Mouse (Mus musculus) adrenal gland, postnatal 25 days (tissue): ENCODE data around the gene Enam. TPM values are rescaled to one million over a fixed set of nuclear protein-coding genes. Genes with fewer than 3 reads are reported as not detected.
"Not testable (repeated sequence)": the region's sequence is repeated elsewhere in the genome, so short reads cannot be mapped to it uniquely, and the experiment has no call there.

Source experiments
- DNase-seq: peaks from one replicate; pipeline ENCODE4 v3.0.0; 2021; ENCODE audit warnings: mixed read lengths
- long read RNA-seq: library from polyadenylated mRNA; stranded (forward); transcript quantifications from one replicate; pipeline ENCODE4 v2.0.0, GENCODE M21; 2021
- total RNA-seq: library from RNA; stranded (reverse); gene quantifications from 2 replicates; pipeline ENCODE4 v1.2.3, GENCODE M21; 2021

Enam gene
- total RNA-seq, result not detected in 2 replicates
- long read RNA-seq, result 0 reads

GRCm38 (mm10) chr5:88487675-88488074, at the start of gene Enam:
TSS of gene Enam (plus strand) at chr5:88487975.
- no peak for DNase-seq

GRCm38 (mm10) chr5:88455691-88456090, 32.1 kb upstream of the Enam start, which contains the start of gene Ambn:
TSS of gene Ambn (plus strand) at chr5:88455991.
- no peak for DNase-seq

- no peak for DNase-seq
These were observed 20.3 kb upstream of the Enam start for GRCm38 (mm10) chr5:88467471-88467870.

- no peak for DNase-seq
These were observed 18.7 kb upstream of the Enam start for GRCm38 (mm10) chr5:88468807-88469704.

- no peak for DNase-seq
These were observed 1.2 kb downstream of the Enam start for GRCm38 (mm10) chr5:88489004-88489403.

- DNase-seq, result no peak
These were observed 3.3 kb downstream of the Enam start for GRCm38 (mm10) chr5:88491111-88491510.

- DNase-seq, result no peak
These were observed 12.0 kb downstream of the Enam start for GRCm38 (mm10) chr5:88499781-88500180.

GRCm38 (mm10) chr5:88508555-88508954, 20.8 kb downstream of the Enam start:
- no peak for DNase-seq

- no peak for DNase-seq
These were observed 21.2 kb downstream of the Enam start for GRCm38 (mm10) chr5:88508990-88509389.

- no peak for DNase-seq
These were observed 31.5 kb downstream of the Enam start for GRCm38 (mm10) chr5:88519232-88519631.

GRCm38 (mm10) chr5:88527657-88528056, 39.9 kb downstream of the Enam start, which contains the start of gene Jchain:
TSS of gene Jchain (minus strand) at chr5:88527891.
- no peak for DNase-seq

- DNase-seq, result no peak
These were observed 43.1 kb downstream of the Enam start for GRCm38 (mm10) chr5:88530908-88531307.

GRCm38 (mm10) chr5:88534697-88535096, 46.9 kb downstream of the Enam start:
- no peak for DNase-seq

- no peak for DNase-seq
These were observed 53.1 kb downstream of the Enam start for GRCm38 (mm10) chr5:88540845-88541244.

- DNase-seq, result peak; percentile 8
These were observed 55.0 kb downstream of the Enam start for GRCm38 (mm10) chr5:88542651-88543282.

- not testable (repeated sequence) for DNase-seq
These were observed 56.6 kb downstream of the Enam start for GRCm38 (mm10) chr5:88544411-88544810.

GRCm38 (mm10) chr5:88545536-88545935, 57.8 kb downstream of the Enam start:
- DNase-seq, result no peak

- DNase-seq, result no peak
These were observed 65.7 kb downstream of the Enam start for GRCm38 (mm10) chr5:88553271-88554085.

GRCm38 (mm10) chr5:88554086-88554886, 66.5 kb downstream of the Enam start, which contains the start of gene Utp3:
TSS of gene Utp3 (plus strand) at chr5:88554462.
- peak; percentile 89 for DNase-seq
